Mouse (Mus musculus): ENCODE measurements at regions not wholly inside any gene's neighbourhood (a gene's known extent, or its start where the extent isn't known, plus 50 kb on each side); places are given as distances from the start of the nearest gene placed in this dataset.

- Histone ChIP-seq H3K4me3 (ENCODE audit: insufficient read depth, low read length) (no peak overlapping the region), H3K4me1 (ENCODE audit: control insufficient read depth, insufficient read depth, low read length) (peaks cover 21% of the 10 kb centered on the region), H3K27ac (ENCODE audit: insufficient read depth, low read depth, low read length) (no peak overlapping the region)
- TF ChIP-seq CTCF (IDR thresholded peaks at IDR 0.05; ENCODE audit: low read depth, low read length) (no peak), POLR2A (IDR thresholded peaks at IDR 0.05; ENCODE audit: borderline replicate concordance, low read depth, low read length) (no peak)
Measured at GRCm38 (mm10) chr3:21840751-21841488, 235.5 kb upstream of the Tbl1xr1 start.

- Histone ChIP-seq H3K4me3 (ENCODE audit: insufficient read depth, low read length) (no peak overlapping the region), H3K4me1 (ENCODE audit: control insufficient read depth, insufficient read depth, low read length) (peaks cover 21% of the 10 kb centered on the region), H3K27ac (ENCODE audit: insufficient read depth, low read depth, low read length) (no peak overlapping the region)
- TF ChIP-seq POLR2A (IDR thresholded peaks at IDR 0.05; ENCODE audit: borderline replicate concordance, low read depth, low read length) (no peak), CTCF (IDR thresholded peaks at IDR 0.05; ENCODE audit: low read depth, low read length) (no peak)
Measured at GRCm38 (mm10) chr3:21841506-21841905, 234.9 kb upstream of the Tbl1xr1 start.

GRCm38 (mm10) chr3:21842545-21843291 is 233.7 kb upstream of the Tbl1xr1 start:
- peaks cover 13% of the 10 kb centered on the region for H3K4me1 ChIP-seq (ENCODE audit: control insufficient read depth, insufficient read depth, low read length)
- no peak overlapping the region for H3K27ac ChIP-seq (ENCODE audit: insufficient read depth, low read depth, low read length)
- H3K4me3 ChIP-seq (ENCODE audit: insufficient read depth, low read length): no peak overlapping the region
- no peak for TF ChIP-seq POLR2A (IDR thresholded peaks at IDR 0.05; ENCODE audit: borderline replicate concordance, low read depth, low read length)
- TF ChIP-seq CTCF (IDR thresholded peaks at IDR 0.05; ENCODE audit: low read depth, low read length): no peak

- H3K27ac ChIP-seq (ENCODE audit: insufficient read depth, low read depth, low read length): no peak overlapping the region
- peaks cover 13% of the 10 kb centered on the region for H3K4me1 ChIP-seq (ENCODE audit: control insufficient read depth, insufficient read depth, low read length)
- TF ChIP-seq POLR2A (IDR thresholded peaks at IDR 0.05; ENCODE audit: borderline replicate concordance, low read depth, low read length) (no peak), CTCF (IDR thresholded peaks at IDR 0.05; ENCODE audit: low read depth, low read length) (no peak)
- no peak overlapping the region for H3K4me3 ChIP-seq (ENCODE audit: insufficient read depth, low read length)
Measured at GRCm38 (mm10) chr3:21843292-21843852, 233.1 kb upstream of the Tbl1xr1 start.

- peaks cover 4% of the 10 kb centered on the region; the same call in 1 of the 2 replicates for H3K4me1 ChIP-seq (ENCODE audit: control insufficient read depth, insufficient read depth, low read length)
- TF ChIP-seq POLR2A (IDR thresholded peaks at IDR 0.05; ENCODE audit: borderline replicate concordance, low read depth, low read length) (no peak), CTCF (IDR thresholded peaks at IDR 0.05; ENCODE audit: low read depth, low read length) (no peak)
- H3K27ac ChIP-seq (ENCODE audit: insufficient read depth, low read depth, low read length): no peak overlapping the region
Measured at GRCm38 (mm10) chr3:21849831-21850230, 226.6 kb upstream of the Tbl1xr1 start.

GRCm38 (mm10) chr3:21850977-21851376 is 225.5 kb upstream of the Tbl1xr1 start:
- no peak overlapping the region for H3K4me3 ChIP-seq (ENCODE audit: insufficient read depth, low read length)
- peaks cover 4% of the 10 kb centered on the region; the same call in 1 of the 2 replicates for H3K4me1 ChIP-seq (ENCODE audit: control insufficient read depth, insufficient read depth, low read length)
- no peak for TF ChIP-seq CTCF (IDR thresholded peaks at IDR 0.05; ENCODE audit: low read depth, low read length)
- TF ChIP-seq POLR2A (IDR thresholded peaks at IDR 0.05; ENCODE audit: borderline replicate concordance, low read depth, low read length): no peak
- no peak overlapping the region for H3K27ac ChIP-seq (ENCODE audit: insufficient read depth, low read depth, low read length)

More at GRCm38 (mm10) chr3:21849831-21850230, 226.6 kb upstream of the Tbl1xr1 start:
- H3K4me3 ChIP-seq (ENCODE audit: insufficient read depth, low read length): no peak overlapping the region

GRCm38 (mm10) chr3:21854340-21854739 is 222.1 kb upstream of the Tbl1xr1 start:
- TF ChIP-seq POLR2A (IDR thresholded peaks at IDR 0.05; ENCODE audit: borderline replicate concordance, low read depth, low read length) (no peak), CTCF (IDR thresholded peaks at IDR 0.05; ENCODE audit: low read depth, low read length) (no peak)
- no peak overlapping the region for H3K27ac ChIP-seq (ENCODE audit: insufficient read depth, low read depth, low read length)
- H3K4me3 ChIP-seq (ENCODE audit: insufficient read depth, low read length): no peak overlapping the region

GRCm38 (mm10) chr3:21859436-21859835 is 217.0 kb upstream of the Tbl1xr1 start:
- no peaks in the 10 kb centered on the region; the same call in 1 of the 2 replicates for H3K4me1 ChIP-seq (ENCODE audit: control insufficient read depth, insufficient read depth, low read length)
- no peak overlapping the region for H3K4me3 ChIP-seq (ENCODE audit: insufficient read depth, low read length)
- no peak for TF ChIP-seq CTCF (IDR thresholded peaks at IDR 0.05; ENCODE audit: low read depth, low read length)
- no peak for TF ChIP-seq POLR2A (IDR thresholded peaks at IDR 0.05; ENCODE audit: borderline replicate concordance, low read depth, low read length)
- no peak overlapping the region for H3K27ac ChIP-seq (ENCODE audit: insufficient read depth, low read depth, low read length)

More at GRCm38 (mm10) chr3:21854340-21854739, 222.1 kb upstream of the Tbl1xr1 start:
- H3K4me1 ChIP-seq (ENCODE audit: control insufficient read depth, insufficient read depth, low read length): peaks cover 4% of the 10 kb centered on the region; the same call in 1 of the 2 replicates

GRCm38 (mm10) chr3:21860915-21861635 is 215.4 kb upstream of the Tbl1xr1 start:
- no peak overlapping the region for H3K27ac ChIP-seq (ENCODE audit: insufficient read depth, low read depth, low read length)

More at GRCm38 (mm10) chr3:21860915-21861635, 215.4 kb upstream of the Tbl1xr1 start:
- TF ChIP-seq POLR2A (IDR thresholded peaks at IDR 0.05; ENCODE audit: borderline replicate concordance, low read depth, low read length) (no peak), CTCF (IDR thresholded peaks at IDR 0.05; ENCODE audit: low read depth, low read length) (no peak)
- Histone ChIP-seq H3K4me3 (ENCODE audit: insufficient read depth, low read length) (no peak overlapping the region), H3K4me1 (ENCODE audit: control insufficient read depth, insufficient read depth, low read length) (no peaks in the 10 kb centered on the region; the same call in 1 of the 2 replicates)
